Mouse (Mus musculus): ENCODE data around the gene B020004J07Rik. TPM values are rescaled to one million over a fixed set of nuclear protein-coding genes. Genes with fewer than 3 reads are reported as not detected.

Gene B020004J07Rik
- polyA plus RNA-seq (2017; shearing (Covaris generic)) = not detected

GRCm38 (mm10) chr4:101843923-101844322, at the start of gene B020004J07Rik:
TSS of gene B020004J07Rik (minus strand) at chr4:101844023.

Other genes starting within 250 kb of the B020004J07Rik start
- gene Leprot, start 196.3 kb downstream of the B020004J07Rik start, polyA plus RNA-seq (2017; shearing (Covaris generic)) = 92.1 TPM
- not detected for gene Lepr, start 126.6 kb downstream of the B020004J07Rik start, polyA plus RNA-seq (2017; shearing (Covaris generic))
- not detected for gene C130073F10Rik, start 49.8 kb upstream of the B020004J07Rik start, polyA plus RNA-seq (2017; shearing (Covaris generic))
- gene Gm12800, start 65.1 kb upstream of the B020004J07Rik start, polyA plus RNA-seq (2017; shearing (Covaris generic)) = not detected
- not detected for gene Gm12794, start 96.4 kb upstream of the B020004J07Rik start, polyA plus RNA-seq (2017; shearing (Covaris generic))
- gene Gm12790, start 137.0 kb upstream of the B020004J07Rik start, polyA plus RNA-seq (2017; shearing (Covaris generic)) = not detected
- gene Gm12789, start 142.6 kb upstream of the B020004J07Rik start, polyA plus RNA-seq (2017; shearing (Covaris generic)) = not detected
- 85.3 TPM for gene Pde4b, start 243.5 kb upstream of the B020004J07Rik start, polyA plus RNA-seq (2017; shearing (Covaris generic))